Mouse (Mus musculus) urinary bladder, postnatal 4 days (tissue): Measurements from ENCODE around the gene Mrps33.

Experiments used
- DNase-seq, 2 experiments: peaks; one replicate each; pipeline ENCODE4 v3.0.0; 2021 to 2022; ENCODE audit warnings: low spot score in 2 of 2

Gene Mrps33

DNA sequence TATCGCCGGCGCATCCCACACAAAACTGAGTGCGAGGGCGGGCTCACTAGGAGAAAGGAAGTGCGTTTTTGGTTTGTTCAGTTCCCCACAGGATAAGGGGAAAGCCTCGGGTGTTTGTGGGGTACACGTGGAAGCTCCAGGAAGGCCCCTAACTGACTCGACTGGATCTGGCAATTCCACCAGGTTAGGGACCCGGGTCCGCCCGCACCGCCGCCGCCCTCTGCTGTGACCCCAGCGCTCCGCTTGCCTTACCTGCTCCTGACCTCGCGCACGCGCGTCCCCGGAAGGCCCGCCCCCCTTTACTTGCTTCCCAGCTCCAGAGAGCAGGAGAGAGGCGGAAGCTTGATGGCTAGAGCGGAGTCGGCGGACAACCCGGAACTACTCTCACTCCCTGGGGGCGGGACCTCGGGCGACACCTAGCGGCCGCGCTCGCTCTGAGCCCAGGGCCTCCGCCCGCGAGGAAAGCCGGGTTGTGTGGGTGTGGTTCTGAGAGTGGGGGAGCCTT, at the start of gene Mrps33:
Mrps33 (minus strand) TSS at position 377 of the 505 bp plus-strand sequence.
- peak; percentile 94 to 97 for DNase-seq

DNA sequence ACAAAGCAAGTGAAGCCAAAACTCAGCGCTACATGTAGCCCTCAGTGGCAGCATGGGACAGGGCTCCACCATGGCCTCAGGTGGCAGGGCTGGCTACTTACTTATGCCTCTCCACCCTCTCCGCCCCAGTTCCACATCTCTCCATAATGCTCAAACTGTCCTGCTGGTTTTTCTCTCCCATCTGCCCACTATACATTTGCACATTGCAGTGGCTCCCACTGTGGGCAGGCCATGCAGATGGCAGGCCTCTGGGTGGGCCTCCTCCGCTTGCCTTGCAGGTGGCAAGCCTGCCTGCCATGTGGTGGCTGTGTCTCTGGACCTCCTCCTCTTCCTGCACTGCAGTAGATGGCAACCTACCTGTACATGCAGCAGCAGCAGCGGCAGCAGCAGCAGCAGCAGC, 38.9 kb upstream of the Mrps33 start:
- no peak for DNase-seq

DNA sequence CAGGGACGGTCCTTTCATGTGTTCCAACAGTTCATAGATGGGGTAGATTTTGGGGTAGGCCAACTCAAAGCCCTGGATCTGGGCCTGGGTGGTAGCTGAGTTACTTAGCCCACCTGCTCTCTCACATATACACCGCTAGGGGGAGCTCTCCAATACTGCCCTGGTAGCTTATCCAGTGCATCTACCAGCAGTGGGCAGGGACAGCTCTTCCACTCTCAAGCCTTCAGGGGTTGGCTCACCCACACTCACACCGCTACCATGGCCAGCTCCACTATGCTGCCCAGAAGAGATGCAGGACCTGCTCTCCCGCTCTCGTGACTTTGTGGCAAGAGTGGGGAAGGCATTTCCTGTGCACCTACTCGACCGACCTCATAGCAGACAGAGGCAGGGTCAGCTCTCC, 38.0 kb upstream of the Mrps33 start:
- no peak for DNase-seq

DNA sequence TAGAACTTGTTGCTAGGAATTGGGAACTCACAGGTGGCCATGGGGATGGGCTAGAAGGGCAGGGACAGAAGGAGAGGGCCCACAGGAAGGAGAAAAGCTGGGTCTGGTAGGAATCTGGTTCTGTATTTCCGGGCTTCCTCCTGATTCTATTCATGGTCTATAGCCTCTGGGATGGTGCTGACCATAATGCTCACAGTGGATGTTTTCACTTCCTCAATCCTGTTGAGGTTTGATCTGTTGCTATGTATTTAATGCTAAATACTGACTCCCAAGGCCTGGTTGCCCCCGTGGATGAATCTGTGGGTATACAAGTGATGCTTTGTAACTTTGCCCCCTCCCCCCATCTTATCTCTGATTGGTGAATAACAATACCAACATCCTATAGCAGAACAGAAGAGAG, 36.8 kb upstream of the Mrps33 start:
- no peak for DNase-seq

DNA sequence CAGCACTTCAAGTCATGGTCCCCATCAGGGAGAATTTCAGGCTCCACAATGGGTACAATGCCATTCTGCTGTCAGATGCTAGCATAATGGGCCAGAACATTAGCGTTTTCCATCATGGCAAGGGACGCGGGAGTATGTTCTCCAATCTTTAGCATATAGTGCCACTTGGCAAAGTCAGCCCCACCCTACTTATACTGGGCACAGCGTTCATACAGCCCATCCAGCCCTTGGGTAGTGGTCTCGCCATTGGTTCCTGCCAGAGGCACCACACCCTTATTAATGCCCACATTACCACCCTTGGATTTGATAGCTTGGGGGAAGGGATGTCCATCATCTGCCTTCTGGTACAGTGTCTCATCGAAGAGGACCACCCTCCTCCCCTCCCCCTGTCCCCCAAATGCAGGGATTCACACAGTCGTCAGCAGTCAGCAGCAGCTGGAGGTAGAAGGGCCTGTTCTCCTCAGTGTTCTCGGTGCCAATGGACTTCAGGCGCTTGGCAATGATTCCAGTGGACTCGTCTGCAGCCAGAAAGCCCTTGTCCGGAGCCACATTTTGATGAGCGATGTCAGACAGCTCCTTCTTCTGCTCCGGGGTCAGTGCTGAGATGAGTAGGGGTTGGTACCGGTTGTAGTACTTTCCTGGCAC, 33.0 kb upstream of the Mrps33 start:
- no peak for DNase-seq

DNA sequence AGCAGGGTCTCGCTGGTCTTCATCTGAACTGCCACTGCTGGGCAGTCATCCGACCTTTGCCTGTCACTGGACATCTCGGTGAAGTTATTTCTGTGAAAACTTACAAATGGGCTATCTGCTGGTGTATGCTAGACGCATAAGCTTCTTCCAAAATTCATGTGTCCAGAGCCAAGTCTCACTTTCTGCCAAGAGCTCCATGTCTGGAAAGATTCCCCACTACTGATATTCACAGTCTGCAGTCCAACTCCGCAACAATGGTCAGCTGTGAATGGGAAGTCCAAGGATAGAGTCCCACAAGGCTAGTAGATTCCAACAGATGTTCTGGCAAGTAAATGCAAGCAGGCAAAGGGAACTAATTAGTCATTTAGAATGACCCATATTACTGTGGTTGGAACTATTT, 17.9 kb upstream of the Mrps33 start:
- peak in 1 of 2 experiments; percentile 22 for DNase-seq

DNA sequence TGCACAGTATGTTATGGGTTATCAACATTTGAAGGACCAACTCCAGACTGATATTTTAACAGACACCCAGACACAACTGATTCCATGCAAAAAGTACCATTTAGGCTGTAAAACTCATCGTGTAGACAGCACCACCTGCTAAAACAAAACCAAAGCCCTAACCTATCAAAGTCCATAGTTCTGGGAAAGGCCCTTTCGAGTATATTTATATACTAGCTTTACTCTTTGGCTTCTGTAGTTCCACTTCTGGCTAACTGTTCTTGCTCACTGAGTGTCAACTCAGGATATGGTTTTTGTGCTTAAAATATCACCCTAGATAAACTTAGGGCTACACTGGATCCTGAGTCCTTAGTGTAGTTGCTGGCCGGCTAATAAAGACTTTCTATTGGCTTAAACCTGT, 10.5 kb upstream of the Mrps33 start:
- DNase-seq, result no peak

DNA sequence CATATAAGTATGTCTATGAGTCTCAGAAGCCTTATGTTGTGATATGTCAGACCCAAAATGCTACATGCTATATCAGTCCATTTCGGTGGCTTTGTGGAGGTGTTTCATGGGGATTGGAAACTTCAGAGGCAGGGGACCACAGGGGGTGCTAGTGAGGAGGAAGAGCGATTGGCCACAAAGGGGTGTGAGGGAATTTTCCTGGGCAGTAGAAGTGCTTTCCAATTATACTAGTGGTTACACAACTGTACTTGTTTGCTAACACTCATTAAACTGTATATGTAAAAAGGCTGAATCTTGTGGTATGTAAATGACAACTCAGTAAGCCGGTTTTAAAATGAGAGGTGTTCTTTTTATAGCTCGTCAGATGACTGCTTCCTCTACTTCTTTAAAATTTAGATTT, 8.1 kb upstream of the Mrps33 start:
- no peak for DNase-seq

DNA sequence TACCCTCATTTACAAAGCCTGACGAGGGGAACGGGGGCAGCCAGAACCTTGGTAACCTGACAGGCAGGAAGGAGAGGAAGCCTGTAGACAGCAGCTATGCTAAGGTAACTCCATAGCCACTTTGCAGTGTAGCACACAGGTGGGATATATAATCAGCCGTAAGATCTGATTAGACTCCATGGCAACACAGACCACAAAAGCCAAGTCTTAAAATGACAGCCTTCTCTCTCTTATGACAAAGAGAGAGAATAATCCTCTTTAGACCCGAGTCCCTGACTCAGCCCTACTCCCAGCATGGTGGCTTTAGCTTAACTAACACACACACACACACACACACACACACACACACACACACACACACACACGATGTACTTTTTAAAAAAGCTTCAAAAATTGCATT, 2.3 kb downstream of the Mrps33 start:
- no peak for DNase-seq

DNA sequence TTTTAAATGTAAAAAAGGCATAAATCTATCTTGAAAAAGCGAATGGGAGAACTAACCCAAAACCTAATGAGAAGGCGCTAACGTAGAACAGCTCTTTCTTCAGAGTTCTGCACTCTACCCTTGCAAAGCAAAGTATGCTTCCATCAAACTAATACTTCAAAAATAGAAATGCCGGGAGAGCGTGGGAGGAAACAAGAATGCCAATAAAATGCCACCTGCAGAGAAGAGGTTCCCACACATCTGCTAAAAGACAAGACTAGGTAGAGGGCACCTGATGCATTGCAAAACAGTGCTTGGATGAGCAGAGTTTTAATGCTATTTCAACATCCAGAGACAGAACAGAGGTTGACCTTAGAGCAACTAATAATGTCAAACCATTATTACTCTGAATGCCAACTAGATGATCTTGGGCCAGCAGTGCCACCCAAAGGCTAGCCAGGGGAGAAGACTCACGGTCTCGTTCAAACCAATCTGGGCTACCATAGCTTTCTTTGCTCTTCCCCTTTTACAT, 3.7 kb downstream of the Mrps33 start:
- no peak for DNase-seq

DNA sequence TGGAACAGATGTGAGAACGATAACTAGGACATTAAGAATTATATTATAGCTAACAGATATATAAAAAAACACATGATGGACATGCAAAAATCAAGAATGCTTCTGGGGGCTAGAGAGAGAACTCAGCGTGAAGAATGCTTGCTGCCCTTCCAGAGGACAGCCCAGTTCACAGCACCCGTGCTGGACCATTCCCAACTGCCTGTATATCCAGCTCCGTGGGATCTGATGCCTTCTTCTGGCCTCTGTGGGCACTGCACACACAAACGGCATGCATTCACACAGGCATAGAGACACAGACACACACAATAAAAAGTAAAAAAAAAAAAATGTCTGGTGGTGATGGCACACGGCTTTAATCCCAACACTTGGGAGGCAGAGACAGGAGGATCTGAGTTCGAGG, 4.5 kb downstream of the Mrps33 start:
- DNase-seq, result no peak

DNA sequence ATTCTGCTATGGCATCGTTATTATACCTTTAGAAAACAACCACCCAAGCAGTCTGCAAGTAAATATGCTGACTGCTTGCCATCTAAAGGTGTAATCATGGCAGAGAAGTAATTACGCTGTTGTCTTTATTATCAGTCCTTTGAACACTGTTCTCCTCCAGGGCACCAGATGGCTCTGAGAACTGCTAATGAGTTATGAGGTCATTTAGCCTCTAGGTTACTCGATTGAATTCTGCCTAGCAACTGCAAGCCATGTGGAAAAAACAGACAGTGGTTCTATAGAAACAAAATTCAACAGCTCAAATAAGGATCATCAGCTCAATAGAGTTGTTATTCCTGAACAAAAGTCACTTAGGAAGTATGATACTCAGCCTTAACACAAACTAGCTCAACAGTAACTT, 4.9 kb downstream of the Mrps33 start:
- no peak for DNase-seq

DNA sequence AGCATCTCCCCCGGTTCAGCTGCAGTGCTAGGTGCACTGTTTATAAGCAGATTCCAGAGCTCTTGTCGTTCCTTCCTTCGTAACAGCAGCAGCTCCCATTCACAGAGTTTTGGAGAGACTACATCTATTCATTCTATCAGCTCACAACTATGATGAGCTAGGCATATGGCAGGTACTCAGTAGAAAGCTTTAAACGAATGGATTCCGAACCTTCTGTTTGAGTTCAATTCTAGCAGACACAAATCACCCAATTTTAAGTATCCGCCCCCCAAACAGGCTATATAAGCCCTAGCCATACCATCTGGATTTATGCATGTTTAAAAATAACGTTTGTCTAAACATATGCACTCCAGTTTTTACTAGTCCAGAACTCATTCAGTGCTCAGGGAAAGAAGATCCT, 9.8 kb downstream of the Mrps33 start:
- DNase-seq, result no peak

DNA sequence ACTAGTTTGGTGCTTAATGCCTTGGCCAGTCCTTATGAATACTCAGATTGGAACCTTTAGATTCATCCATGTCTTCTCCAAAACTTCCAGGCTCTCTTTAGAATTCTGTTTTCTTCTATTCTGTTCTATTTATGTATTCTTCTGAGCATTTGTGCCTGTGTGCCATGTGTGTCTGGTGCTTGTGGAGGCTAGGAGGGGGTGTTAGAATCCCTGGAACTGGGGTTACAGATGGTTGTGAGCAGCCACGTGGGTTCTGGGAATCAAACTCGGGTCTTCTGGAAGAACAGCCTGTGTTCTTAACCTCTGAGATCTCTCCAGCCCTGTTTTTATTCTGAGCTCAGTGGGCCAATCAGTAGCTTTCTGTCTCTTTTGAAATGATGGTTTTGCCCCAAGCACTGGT, 13.7 kb downstream of the Mrps33 start:
- DNase-seq, result no peak

DNA sequence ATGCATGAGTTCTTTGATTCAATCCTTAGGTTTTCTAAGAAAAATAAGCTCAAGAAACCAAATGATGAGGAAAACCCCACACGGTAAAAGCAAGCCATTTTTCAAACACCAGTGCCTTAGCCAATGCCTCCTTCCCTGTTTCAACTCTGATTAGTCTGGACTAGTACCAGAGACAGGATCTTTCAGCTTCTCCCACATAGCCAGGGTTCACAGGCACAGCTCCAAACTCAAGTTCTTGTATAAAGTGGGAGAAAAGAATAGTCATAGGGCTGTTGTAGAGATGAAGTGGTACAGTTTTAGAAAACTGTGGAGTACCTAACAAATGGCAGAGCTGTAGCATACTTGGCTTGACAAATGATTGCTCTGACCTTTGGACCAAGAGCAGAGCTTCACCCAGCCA, 14.6 kb downstream of the Mrps33 start:
- DNase-seq, result no peak

DNA sequence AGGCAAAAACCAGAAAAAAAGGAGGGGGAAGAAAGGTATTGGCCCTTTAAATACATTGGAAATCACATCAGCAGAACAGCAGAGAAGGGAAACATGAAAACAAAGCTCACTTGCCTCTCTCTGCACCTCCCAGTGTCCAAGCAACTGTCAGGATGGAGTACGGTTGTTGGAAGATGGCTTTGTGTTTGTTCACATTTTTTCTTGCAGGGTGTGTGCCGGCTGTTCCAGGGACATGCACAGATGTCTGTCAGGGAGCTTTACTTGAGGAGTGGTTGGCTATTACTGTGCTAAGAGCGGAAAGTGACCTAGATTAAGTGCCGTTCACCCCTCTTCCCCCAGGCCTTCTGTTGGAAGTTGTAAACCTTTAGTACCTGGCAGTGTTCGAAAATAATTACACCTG, 19.0 kb downstream of the Mrps33 start:
- no peak for DNase-seq

DNA sequence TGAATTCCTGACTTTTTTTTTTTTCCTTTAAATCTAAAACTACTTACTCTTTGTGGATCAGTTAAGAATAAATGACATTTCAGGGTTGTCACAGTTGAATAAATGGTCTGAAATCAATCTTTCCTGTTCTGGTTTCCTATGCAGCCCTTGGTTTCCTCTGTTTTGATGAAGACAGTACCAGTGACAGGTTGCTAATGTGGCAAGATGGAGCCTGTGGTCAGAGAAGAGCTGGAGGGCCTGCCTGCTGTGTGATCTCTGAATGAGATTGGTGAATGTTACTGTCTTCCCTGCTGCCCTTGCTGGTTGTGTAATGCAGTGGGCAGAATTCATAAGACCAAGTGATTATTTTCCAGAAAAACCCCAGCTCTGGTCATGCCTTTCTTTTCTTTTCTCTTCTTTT, 22.4 kb downstream of the Mrps33 start:
- DNase-seq, result no peak

DNA sequence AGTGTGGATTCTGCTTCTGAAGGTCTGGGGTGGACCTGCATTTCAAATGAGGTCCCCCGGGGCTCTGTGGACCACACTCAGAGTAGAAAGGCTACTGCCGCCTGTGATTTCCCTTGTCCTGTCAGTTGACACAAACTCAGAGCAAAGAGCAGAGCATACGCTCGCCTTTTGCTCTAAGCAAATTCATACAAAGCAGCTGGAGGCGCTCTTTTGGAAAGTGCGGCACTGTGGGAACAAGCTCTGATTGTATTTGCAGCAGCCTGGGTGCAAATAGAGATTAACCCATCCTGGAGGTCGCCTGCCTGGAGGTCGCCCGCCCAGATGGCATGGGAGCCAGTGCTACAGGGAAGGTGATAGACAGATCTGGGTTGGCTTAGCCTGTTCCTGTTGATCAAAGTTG, 23.0 kb downstream of the Mrps33 start:
- no peak for DNase-seq

DNA sequence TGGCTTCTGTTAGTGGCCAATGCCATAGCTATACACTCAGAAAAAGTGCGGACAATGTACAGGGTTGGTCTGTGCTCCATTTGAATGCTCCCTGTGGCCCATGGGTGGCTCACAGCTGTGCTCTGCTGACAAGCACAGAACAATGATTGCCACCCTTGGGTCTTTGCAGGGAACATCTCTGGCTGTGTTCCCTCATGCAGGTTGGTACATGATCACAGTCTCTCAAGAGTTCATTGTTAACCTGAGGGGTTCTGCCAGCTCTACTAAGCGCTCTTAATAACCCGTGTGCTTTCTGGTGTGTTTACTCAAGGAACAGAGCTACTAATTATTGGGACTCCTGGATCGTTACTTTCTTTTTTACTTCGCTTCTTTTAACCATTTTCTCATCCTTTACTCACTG, 24.8 kb downstream of the Mrps33 start:
- DNase-seq, result no peak

DNA sequence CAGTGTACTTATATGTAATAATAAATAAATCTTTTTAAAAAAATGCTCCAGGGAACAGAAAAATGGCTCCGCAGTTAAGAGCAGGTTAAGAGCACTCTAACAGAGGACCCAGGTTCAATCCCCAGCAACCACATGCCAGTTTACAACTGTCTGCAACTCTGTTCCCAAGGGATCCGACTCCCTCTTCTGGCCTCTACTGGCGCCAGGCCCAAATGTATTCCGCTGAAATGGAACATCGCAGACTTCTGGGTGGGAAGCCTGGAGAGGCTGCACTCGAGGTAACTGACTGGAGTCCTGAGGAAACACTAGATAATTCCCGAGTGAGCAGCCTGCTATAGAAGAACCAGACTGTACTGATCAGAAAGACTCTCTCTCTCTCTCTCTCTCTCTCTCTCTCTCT, 27.3 kb downstream of the Mrps33 start:
- no peak for DNase-seq

DNA sequence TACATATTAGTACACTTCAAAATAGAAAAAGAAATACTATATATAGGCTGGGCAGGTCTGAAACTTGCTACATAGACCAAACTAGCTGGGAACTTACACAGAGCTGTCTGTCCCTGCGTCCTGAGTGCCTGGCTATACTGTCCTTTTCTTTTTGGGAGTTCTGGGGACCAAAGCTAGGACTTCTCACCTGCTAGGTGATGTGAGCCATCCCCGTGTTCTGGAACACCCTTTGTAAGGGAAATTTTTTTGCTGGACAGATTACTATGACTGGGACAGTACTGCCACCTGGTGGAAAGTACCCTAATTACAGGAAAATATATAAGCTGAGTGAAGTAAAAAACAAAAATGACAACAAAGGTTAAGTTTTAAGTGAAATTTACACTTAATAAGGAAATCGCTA, 28.2 kb downstream of the Mrps33 start:
- DNase-seq, result no peak

DNA sequence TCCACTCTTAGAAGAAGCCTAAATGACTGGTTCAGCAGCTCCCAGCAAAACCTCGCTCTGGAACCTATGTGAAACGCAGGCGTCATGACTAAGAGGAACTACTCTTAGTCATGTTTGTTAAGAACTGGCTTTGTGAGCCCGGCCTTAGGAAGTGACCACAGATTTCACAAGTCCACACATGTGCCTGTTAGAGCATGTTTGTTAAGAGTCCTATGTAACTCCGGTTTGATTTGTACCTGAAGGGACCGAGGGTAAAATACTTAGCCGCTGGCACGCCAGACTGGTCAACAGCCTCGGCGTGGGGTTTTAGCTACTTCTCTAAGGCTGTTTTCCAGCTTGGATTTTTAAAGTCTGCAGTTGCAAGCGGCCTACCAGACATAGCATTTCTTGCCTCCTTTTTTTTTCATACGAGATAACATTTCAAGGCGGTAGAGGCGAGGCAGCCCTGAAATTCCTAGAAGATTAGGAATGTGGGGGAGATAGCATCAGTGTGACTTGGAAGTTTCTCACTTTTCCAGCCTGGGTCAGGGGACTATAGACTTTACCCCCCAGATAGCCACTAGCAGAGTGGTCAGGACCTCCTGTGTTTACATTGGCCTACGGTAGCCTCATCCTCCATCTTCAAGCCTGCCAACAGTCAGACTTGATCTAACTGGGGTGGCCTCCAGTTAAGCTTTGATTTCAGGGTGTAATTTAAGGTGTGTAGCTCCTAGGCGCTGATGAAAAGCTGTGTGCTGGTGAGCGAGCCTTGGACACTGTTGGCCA, 28.8 kb downstream of the Mrps33 start:
- DNase-seq, result peak in 1 of 2 experiments; percentile 25
